Mouse (Mus musculus) cortical plate, adult 2 months (tissue): Measurements from ENCODE around the gene Tspan14.

Source experiments
- CTCF ChIP-seq: fragments of 200-500 bp; IDR thresholded peaks from 2 replicates; pipeline ENCODE4 v1.5.1; 2011; ENCODE audit warnings: mild to moderate bottlenecking, control low read depth, low read length; ENCODE audit not compliant: insufficient read depth; ENCODE audit errors: extremely low read depth
- POLR2A ChIP-seq: fragments of 200-500 bp; IDR thresholded peaks from 2 replicates; pipeline ENCODE4 v1.6.1; 2011; ENCODE audit warnings: mild to moderate bottlenecking, low read length, control low read depth; ENCODE audit not compliant: insufficient read depth; ENCODE audit errors: extremely low read depth

DNA sequence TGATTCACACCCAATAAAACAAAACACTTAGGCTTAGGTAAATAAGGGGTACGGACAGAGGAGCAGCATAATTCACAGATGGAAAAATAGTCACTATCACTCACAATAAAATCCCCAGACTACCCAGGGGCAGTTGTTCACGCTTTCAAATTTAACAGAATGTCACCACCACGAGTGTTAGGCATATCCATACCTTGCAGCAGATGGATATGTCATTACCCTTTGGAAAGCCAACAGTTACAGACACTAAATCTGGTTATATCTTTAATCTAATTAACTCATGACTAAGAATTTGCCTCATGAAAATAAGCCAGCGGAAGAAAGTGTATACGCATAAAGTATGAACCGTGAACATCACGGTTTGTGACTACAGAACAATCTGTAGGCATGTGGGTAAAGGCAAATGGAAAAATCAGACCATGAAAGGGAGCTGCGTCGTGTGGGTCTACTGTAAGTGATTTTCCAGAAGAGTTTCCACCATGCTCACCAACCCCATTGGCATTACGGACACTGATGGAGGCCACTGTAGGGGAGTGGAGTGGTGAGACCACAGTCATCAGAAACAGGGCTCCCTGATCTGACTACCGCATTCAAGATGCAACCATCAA, 28.1 kb downstream of the Tspan14 start:
- TF ChIP-seq CTCF (no peak), POLR2A (no peak)
